Mouse (Mus musculus) embryo, embryonic 10.5 days (tissue): Measurements from ENCODE around the gene Wnt4.

Experiments
- DNase-seq: peaks from one replicate; pipeline ENCODE4 v3.0.0-alpha.2; 2015; ENCODE audit warnings: low spot score

Wnt4 gene

GRCm38 (mm10) chr4:137306991-137307706 is 29.9 kb downstream of the Wnt4 start:
- DNase-seq: no peak

GRCm38 (mm10) chr4:137308377-137308776 is 31.1 kb downstream of the Wnt4 start:
- peak; percentile 83 for DNase-seq

- DNase-seq: peak; percentile 50
These were observed 36.2 kb downstream of the Wnt4 start for GRCm38 (mm10) chr4:137313511-137313910.

- DNase-seq: peak; percentile 35
These were observed 37.3 kb downstream of the Wnt4 start for GRCm38 (mm10) chr4:137314561-137314960.

- no peak for DNase-seq
These were observed 37.8 kb downstream of the Wnt4 start for GRCm38 (mm10) chr4:137315061-137315460.

GRCm38 (mm10) chr4:137316027-137316770 is 38.9 kb downstream of the Wnt4 start:
- DNase-seq: no peak

- no peak for DNase-seq
These were observed 47.6 kb downstream of the Wnt4 start for GRCm38 (mm10) chr4:137324926-137325325.

GRCm38 (mm10) chr4:137326494-137326893 is 49.2 kb downstream of the Wnt4 start:
- no peak for DNase-seq

GRCm38 (mm10) chr4:137332051-137332450 is 54.8 kb downstream of the Wnt4 start:
- no peak for DNase-seq

- no peak for DNase-seq
These were observed 59.2 kb downstream of the Wnt4 start for GRCm38 (mm10) chr4:137336468-137336867.

GRCm38 (mm10) chr4:137339415-137339814 is 62.1 kb downstream of the Wnt4 start:
- DNase-seq: no peak

GRCm38 (mm10) chr4:137342816-137343215 is 65.5 kb downstream of the Wnt4 start:
- DNase-seq: no peak

- DNase-seq: no peak
These were observed 67.8 kb downstream of the Wnt4 start for GRCm38 (mm10) chr4:137345112-137345511.

- DNase-seq: no peak
These were observed 68.5 kb downstream of the Wnt4 start for GRCm38 (mm10) chr4:137345790-137346189.
